Mouse (Mus musculus) v-Abl transformed pro-B cells (cell line): ENCODE data around the gene Itga9.

Experiments used
- in situ Hi-C, 2 experiments: fragments of 400-800 bp; cut with MboI; formaldehyde crosslinking; loops; one replicate each; pipeline ENCODE4 v1.15.1; 2025; ENCODE audit not compliant: unreplicated experiment in 2 of 2

The Itga9 gene

GRCm38 (mm10) chr9:118841907-118842432, 235.5 kb downstream of the Itga9 start:
- in situ Hi-C loops, result no loop called here

GRCm38 (mm10) chr9:118843711-118844110, 237.2 kb downstream of the Itga9 start:
- in situ Hi-C loops, result no loop called here

- in situ Hi-C loops, result loop anchor here in 1 of 2 experiments (5.0 kb wide), 1 partner anchor 128 kb away; no protein-coding TSS in a partner anchor
Observed at GRCm38 (mm10) chr9:118845003-118845402, 238.5 kb downstream of the Itga9 start.

- in situ Hi-C loops, result loop anchor here in 1 of 2 experiments (5.0 kb wide), 1 partner anchor 129 kb away; no protein-coding TSS in a partner anchor
Observed at GRCm38 (mm10) chr9:118846766-118847165, 240.3 kb downstream of the Itga9 start.

- in situ Hi-C loops, result no loop called here
Observed at GRCm38 (mm10) chr9:118856665-118857064, 250.2 kb downstream of the Itga9 start.

GRCm38 (mm10) chr9:118860613-118861141, 254.2 kb downstream of the Itga9 start:
- in situ Hi-C loops, result no loop called here

- in situ Hi-C loops, result no loop called here
Observed at GRCm38 (mm10) chr9:118862214-118862613, 255.7 kb downstream of the Itga9 start.

- in situ Hi-C loops, result no loop called here
Observed at GRCm38 (mm10) chr9:118862852-118863260, 256.4 kb downstream of the Itga9 start.

- in situ Hi-C loops, result no loop called here
Observed at GRCm38 (mm10) chr9:118863528-118863927, 257.0 kb downstream of the Itga9 start.

GRCm38 (mm10) chr9:118866949-118867348, 260.5 kb downstream of the Itga9 start:
- in situ Hi-C loops, result no loop called here

- in situ Hi-C loops, result no loop called here
Observed at GRCm38 (mm10) chr9:118867851-118868250, 261.4 kb downstream of the Itga9 start.

- in situ Hi-C loops, result loop anchor here (5.0 to 10.0 kb wide), 3 partner anchors 36 to 186 kb away; no protein-coding TSS in a partner anchor
Observed at GRCm38 (mm10) chr9:118871089-118871488, 264.6 kb downstream of the Itga9 start.

GRCm38 (mm10) chr9:118873031-118873430, 266.5 kb downstream of the Itga9 start:
- in situ Hi-C loops, result loop anchor here (5.0 to 10.0 kb wide), 3 partner anchors 34 to 188 kb away; no protein-coding TSS in a partner anchor

- in situ Hi-C loops, result loop anchor here (5.0 to 10.0 kb wide), 3 partner anchors 34 to 189 kb away; no protein-coding TSS in a partner anchor
Observed at GRCm38 (mm10) chr9:118873596-118873995, 267.1 kb downstream of the Itga9 start.

- in situ Hi-C loops, result loop anchor here (10.0 kb wide), 2 partner anchors 171 to 191 kb away; no protein-coding TSS in a partner anchor
Observed at GRCm38 (mm10) chr9:118875705-118876104, 269.2 kb downstream of the Itga9 start.

GRCm38 (mm10) chr9:118876902-118877301, 270.4 kb downstream of the Itga9 start:
- in situ Hi-C loops, result loop anchor here (10.0 kb wide), 2 partner anchors 172 to 192 kb away; no protein-coding TSS in a partner anchor

GRCm38 (mm10) chr9:118877365-118878008, 271.0 kb downstream of the Itga9 start:
- in situ Hi-C loops, result loop anchor here (10.0 kb wide), 2 partner anchors 173 to 193 kb away; no protein-coding TSS in a partner anchor

GRCm38 (mm10) chr9:118878596-118878995, 272.1 kb downstream of the Itga9 start:
- in situ Hi-C loops, result loop anchor here (10.0 kb wide), 2 partner anchors 174 to 194 kb away; no protein-coding TSS in a partner anchor

GRCm38 (mm10) chr9:118881281-118881945, 274.9 kb downstream of the Itga9 start:
- in situ Hi-C loops, result no loop called here

GRCm38 (mm10) chr9:118881946-118882284, 275.4 kb downstream of the Itga9 start:
- in situ Hi-C loops, result no loop called here

GRCm38 (mm10) chr9:118883150-118883549, 276.7 kb downstream of the Itga9 start:
- in situ Hi-C loops, result no loop called here
